Comparison of ENCODE assay signal across 17 mouse cellular contexts in genomic region chrX:109047773-109048172, GRCm38 (mm10).
"Had no signal": no experiment of that assay in that cellular context is flagged by ENCODE, and none has a peak within 500 bp of the region (broad histone marks: within the 10 kb centered on the region; RNA-seq: fewer than 3 reads in every experiment).

No protein-coding gene starts in this region.

- H3K4me3 ChIP-seq: neural tube, embryonic 12.5 days; neural tube, embryonic 13.5 days; neural tube, embryonic 15.5 days; stomach, embryonic 15.5 days had no signal

- H3K27me3 ChIP-seq: neural tube, embryonic 12.5 days; neural tube, embryonic 13.5 days; neural tube, embryonic 15.5 days; stomach, embryonic 15.5 days had no signal

- H3K9me3 ChIP-seq: neural tube, embryonic 12.5 days; neural tube, embryonic 13.5 days; neural tube, embryonic 15.5 days; stomach, embryonic 15.5 days had no signal

- H3K27ac ChIP-seq: neural tube, embryonic 12.5 days; neural tube, embryonic 13.5 days; neural tube, embryonic 15.5 days; stomach, embryonic 15.5 days; stomach, postnatal 0 days had no signal

- H3K9ac ChIP-seq: neural tube, embryonic 12.5 days; neural tube, embryonic 13.5 days; neural tube, embryonic 15.5 days; stomach, embryonic 15.5 days had no signal

- DNase-seq: retina, postnatal 1 day; right cerebral cortex, adult 18-20 months; right cerebral cortex, postnatal 14 days; right cerebral cortex, postnatal 25 days; right cerebral cortex, postnatal 4 days; spleen, adult 18-20 months; thymus, adult 18-20 months; thymus, adult 2 months; thymus, postnatal 14 days; thymus, postnatal 25 days; thymus, postnatal 36 days; thymus, postnatal 4 days had no signal

- H3K36me3 ChIP-seq: neural tube, embryonic 12.5 days; neural tube, embryonic 13.5 days; neural tube, embryonic 15.5 days; stomach, embryonic 15.5 days had no signal

- H3K4me1 ChIP-seq: neural tube, embryonic 12.5 days; neural tube, embryonic 13.5 days; neural tube, embryonic 15.5 days; stomach, embryonic 15.5 days had no signal
